Mouse (Mus musculus): Measurements from ENCODE around the gene Olfr370.

- no peak for TF ChIP-seq HCFC1 (IDR thresholded peaks at IDR 0.05; ENCODE audit: borderline replicate concordance, insufficient read depth, low read length)
- no peak for TF ChIP-seq CHD2 (IDR thresholded peaks at IDR 0.05; ENCODE audit: low read depth, low read length)
- no peak for TF ChIP-seq ZNF384 (IDR thresholded peaks at IDR 0.05; ENCODE audit: low read depth, low read length)
- no peak for TF ChIP-seq MAFK (IDR thresholded peaks at IDR 0.05; ENCODE audit: insufficient read depth, low read depth, low read length)
- no peak for TF ChIP-seq ZC3H11A (IDR thresholded peaks at IDR 0.05; ENCODE audit: borderline replicate concordance, low read depth, low read length)
Measured at GRCm38 (mm10) chr8:83579676-83580075, 44.1 kb downstream of the Olfr370 start.
